Mouse (Mus musculus): ENCODE measurements at regions not wholly inside any gene's neighbourhood (a gene's known extent, or its start where the extent isn't known, plus 50 kb on each side); places are given as distances from the start of the nearest gene placed in this dataset.

- DNase-seq (ENCODE audit: extremely low read depth, low read depth, low spot score), result no peak
Measured at GRCm38 (mm10) chr2:157633286-157633685, 62.2 kb upstream of the Blcap start.

GRCm38 (mm10) chr2:157635670-157636069 lies 64.6 kb upstream of the Blcap start:
- DNase-seq (ENCODE audit: extremely low read depth, low read depth, low spot score), result no peak

GRCm38 (mm10) chr2:157640873-157641272 lies 69.8 kb upstream of the Blcap start:
- DNase-seq (ENCODE audit: extremely low read depth, low read depth, low spot score), result no peak

GRCm38 (mm10) chr2:157663584-157664375 lies 73.4 kb upstream of the Ctnnbl1 start:
- DNase-seq (ENCODE audit: extremely low read depth, low read depth, low spot score), result no peak

- DNase-seq (ENCODE audit: extremely low read depth, low read depth, low spot score), result no peak
Measured at GRCm38 (mm10) chr2:157664481-157664880, 72.7 kb upstream of the Ctnnbl1 start.

- no peak for DNase-seq (ENCODE audit: extremely low read depth, low read depth, low spot score)
Measured at GRCm38 (mm10) chr2:157670191-157670590, 67.0 kb upstream of the Ctnnbl1 start.

- no peak for DNase-seq (ENCODE audit: extremely low read depth, low read depth, low spot score)
Measured at GRCm38 (mm10) chr2:157674906-157675305, 62.3 kb upstream of the Ctnnbl1 start.

GRCm38 (mm10) chr2:157676396-157677176 lies 60.6 kb upstream of the Ctnnbl1 start:
- DNase-seq (ENCODE audit: extremely low read depth, low read depth, low spot score), result no peak

- DNase-seq (ENCODE audit: extremely low read depth, low read depth, low spot score), result no peak
Measured at GRCm38 (mm10) chr2:157677262-157677661, 59.9 kb upstream of the Ctnnbl1 start.

- DNase-seq (ENCODE audit: extremely low read depth, low read depth, low spot score), result peak; percentile 62
Measured at GRCm38 (mm10) chr2:157681931-157682330, 55.3 kb upstream of the Ctnnbl1 start.

Measured in fat pad, adult 2 months (tissue).